Mouse (Mus musculus) adrenal gland, postnatal 10 days (tissue): ENCODE data around the gene Fggy. TPM values are rescaled to one million over a fixed set of nuclear protein-coding genes. Genes with fewer than 3 reads are reported as not detected.

Experiments
- DNase-seq: peaks from one replicate; pipeline ENCODE4 v3.0.0; 2021; ENCODE audit warnings: mixed read lengths
- total RNA-seq, 2 experiments: library from RNA; stranded (reverse); gene quantifications; 2 replicates each; pipeline ENCODE4 v1.2.3; 2021

Gene Fggy
- total RNA-seq, 2 experiments from 2014 or later, result 44.1 to 57.7 TPM

- no peak for DNase-seq
Measured at GRCm38 (mm10) chr4:95729142-95729826, 172.0 kb downstream of the Fggy start.

DNA sequence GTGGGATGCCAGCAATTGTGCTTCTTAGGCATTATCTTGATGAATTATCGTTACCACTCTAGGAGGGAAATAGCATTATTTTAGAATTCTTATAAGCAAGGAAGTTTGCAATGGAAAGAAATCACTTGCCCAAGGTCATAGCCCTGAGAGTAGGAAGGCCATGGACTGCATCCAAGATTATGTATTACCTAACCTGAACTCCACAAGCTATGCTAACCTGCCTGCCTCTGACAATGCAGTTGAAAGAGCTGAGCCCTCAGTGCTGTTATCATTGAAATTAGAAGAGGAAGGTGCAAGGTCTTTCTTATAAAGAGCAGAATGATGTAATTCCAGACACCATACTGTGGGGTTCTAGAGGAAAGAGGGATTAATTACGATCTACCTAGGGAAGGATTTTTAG, 173.8 kb downstream of the Fggy start:
- DNase-seq, result peak; percentile 60

DNA sequence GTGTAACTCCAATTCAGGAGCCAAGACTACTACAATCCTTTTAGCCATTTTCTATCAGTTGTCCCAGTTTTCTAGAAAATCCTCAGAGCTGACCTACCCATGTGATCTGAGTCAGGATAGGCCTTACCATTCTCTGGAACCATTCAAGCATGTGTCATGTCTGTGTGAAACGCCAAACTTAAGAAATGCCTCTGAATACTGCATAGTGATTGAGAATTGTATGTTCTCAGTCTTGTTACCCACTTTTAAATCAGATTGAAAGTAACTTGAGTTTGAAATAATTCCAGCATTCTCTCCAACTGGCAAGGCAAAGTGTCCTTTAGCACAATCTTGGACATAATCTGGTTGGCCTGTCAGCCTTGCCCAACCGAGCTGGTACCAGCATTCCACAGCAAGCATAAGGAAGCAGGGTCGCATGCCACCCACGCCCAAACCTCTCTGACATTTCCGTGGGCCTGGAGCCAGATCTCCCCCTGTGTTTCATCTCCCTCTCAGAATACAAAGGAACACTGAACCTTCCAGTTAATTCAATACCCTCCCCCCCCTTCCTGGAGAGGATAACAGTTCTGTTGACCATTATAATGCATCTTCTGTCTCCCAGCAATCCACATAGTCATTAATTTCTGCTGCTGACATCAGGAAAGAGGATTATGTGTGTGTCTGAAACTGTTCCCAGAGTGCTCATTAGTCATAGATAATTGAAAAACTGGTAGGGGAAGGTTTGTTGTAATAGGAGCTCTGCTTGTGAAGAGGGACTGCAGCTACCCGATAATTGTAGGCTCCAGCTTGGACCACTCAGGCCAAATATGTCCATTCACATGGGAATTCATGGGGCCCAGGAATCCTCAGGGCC, 176.3 kb downstream of the Fggy start:
- peak; percentile 51 for DNase-seq

DNA sequence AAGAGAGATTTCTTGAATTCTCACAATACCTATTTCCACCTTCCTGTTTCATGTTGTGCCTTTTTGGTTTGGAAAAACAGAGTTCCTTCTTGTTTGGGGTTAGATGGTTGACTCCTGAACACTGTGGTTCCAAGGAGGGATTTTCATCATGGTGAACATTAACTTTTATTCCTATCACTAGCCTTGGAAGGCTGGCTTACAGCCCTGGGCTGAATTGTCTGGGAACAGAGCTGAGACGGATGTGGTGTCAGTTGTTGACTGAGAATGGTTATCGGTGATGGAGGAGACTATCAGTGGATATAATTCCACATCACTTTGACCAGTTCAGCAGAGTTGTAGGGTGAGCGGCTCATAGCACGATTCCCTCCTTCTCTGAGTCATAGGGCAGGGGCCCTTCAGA, 178.7 kb downstream of the Fggy start:
- no peak for DNase-seq

- DNase-seq, result no peak
Measured at GRCm38 (mm10) chr4:95736674-95737073, 179.4 kb downstream of the Fggy start.

- DNase-seq, result peak; percentile 77
Measured at GRCm38 (mm10) chr4:95738179-95738578, 180.9 kb downstream of the Fggy start.

- peak; percentile 60 for DNase-seq
Measured at GRCm38 (mm10) chr4:95738725-95739124, 181.4 kb downstream of the Fggy start.

- no peak for DNase-seq
Measured at GRCm38 (mm10) chr4:95741115-95741734, 183.9 kb downstream of the Fggy start.

GRCm38 (mm10) chr4:95742986-95743385, 185.7 kb downstream of the Fggy start:
- DNase-seq, result peak; percentile 15

- no peak for DNase-seq
Measured at GRCm38 (mm10) chr4:95746954-95747353, 189.6 kb downstream of the Fggy start.

GRCm38 (mm10) chr4:95747415-95748202, 190.3 kb downstream of the Fggy start:
- no peak for DNase-seq

- DNase-seq, result no peak
Measured at GRCm38 (mm10) chr4:95750186-95750585, 192.9 kb downstream of the Fggy start.

DNA sequence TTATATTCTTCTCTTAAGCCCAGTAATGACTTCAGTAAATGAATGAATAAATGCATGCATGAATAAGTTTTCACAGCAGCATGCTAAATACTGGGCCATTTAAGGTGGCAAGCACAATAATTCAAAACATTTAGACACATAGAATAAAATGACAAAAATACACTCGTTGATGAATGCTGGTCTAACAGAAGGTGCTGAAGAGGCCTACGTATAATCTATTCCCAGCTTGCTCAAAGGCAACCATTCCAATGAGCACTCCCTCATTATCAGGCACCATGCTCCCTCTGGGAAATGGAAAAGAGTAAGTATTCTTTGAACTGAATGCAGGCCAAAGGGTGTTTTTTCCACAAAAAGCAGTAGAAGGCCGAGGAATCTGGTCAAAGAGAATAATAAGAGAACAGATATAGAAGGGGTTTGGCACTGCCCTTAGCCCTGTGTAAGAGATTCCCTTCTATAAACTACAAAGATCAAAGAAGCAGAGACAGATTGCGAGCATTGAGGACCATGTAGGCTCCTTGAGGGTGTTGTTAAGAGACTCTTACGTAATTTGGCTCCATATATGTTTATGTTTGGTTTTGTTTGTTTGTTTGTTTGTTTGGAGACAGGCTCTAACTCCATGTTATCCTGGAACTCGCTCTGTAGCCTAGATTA, 195.4 kb downstream of the Fggy start:
- no peak for DNase-seq

DNA sequence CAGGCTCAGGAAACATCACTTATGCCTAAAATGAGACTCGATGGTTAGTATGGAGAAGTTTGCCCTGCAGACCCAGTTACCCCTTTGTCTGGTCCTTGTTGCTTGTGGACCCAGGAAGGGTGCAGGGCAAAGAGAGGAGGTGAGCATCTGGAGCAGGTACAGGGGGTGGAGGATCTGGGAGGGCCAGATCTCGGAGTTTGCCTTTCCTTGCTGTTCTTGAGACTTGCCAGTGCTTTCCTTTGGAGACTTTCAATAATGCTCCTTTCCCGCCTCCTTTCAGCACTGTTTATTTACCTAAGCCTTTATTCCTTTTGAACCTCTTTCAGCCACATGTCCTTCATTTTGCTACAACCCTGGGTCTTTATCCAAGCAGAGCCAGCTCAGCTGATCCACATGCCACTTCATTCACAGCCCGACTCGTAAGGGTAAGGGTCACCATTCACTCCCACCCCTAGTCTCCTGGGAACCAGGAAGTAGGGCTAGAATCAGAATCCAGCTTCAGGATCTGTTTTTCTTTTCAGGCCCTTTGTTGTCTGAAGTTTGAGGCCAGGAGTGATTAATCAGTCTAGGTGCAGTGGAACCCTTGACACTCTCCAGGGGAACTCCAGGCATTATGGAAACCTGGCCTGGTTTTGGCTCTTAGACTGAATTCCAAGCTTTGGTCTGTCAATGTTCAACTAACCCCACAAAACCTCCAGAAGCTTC, 201.9 kb downstream of the Fggy start:
- no peak for DNase-seq

- DNase-seq, result no peak
Measured at GRCm38 (mm10) chr4:95765359-95765758, 208.1 kb downstream of the Fggy start.

DNA sequence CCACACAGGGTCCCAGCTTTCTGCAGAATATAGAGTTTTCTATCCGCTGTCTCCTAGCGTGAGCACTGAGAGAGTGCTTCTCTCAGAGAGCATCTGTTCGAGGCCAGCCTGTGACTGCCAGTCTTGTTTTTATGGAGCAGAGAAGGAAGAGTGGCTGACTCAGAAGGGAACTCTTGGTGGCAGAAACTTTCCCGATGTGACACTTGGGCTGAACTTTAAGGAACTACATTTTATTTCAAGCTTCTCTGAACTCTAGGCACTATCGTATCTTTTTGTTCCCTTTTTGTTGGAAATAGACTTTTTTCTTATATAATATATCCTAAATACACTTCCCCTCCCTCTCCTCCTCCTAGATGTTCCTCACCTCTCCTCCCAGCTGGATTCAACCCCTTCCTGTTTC, 213.2 kb downstream of the Fggy start:
- no peak for DNase-seq

- DNase-seq, result no peak
Measured at GRCm38 (mm10) chr4:95771542-95771941, 214.2 kb downstream of the Fggy start.

- no peak for DNase-seq
Measured at GRCm38 (mm10) chr4:95771945-95772344, 214.6 kb downstream of the Fggy start.

DNA sequence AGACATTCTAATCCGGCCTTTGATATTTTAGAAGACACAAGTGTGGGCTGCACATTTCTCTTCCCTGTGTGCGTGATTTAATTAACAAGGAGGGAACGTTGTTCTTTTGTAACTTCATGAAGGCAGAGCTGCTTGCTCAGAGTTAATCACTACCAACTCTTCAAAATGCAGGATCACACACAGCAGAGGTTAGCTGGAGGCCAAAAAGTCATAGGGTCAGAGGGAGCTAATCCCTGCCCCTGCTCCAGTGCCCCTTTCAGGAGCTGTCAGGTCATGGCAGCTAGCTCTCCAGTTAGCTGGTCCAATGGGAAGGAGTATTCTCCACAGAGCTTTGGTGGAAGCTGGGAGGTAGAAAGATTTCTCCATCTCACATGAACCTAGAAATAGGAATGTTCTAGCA, 215.4 kb downstream of the Fggy start:
- no peak for DNase-seq

- no peak for DNase-seq
Measured at GRCm38 (mm10) chr4:95775574-95775973, 218.3 kb downstream of the Fggy start.

- no peak for DNase-seq
Measured at GRCm38 (mm10) chr4:95777839-95778238, 220.5 kb downstream of the Fggy start.
